Mouse (Mus musculus) spleen, postnatal 36 days (tissue): ENCODE measurements at regions not wholly inside any gene's neighbourhood (a gene's known extent, or its start where the extent isn't known, plus 50 kb on each side); places are given as distances from the start of the nearest gene placed in this dataset.

Experiments
- DNase-seq, 2 experiments: peaks; one replicate each; pipeline ENCODE4 v3.0.0; 2022; ENCODE audit warnings: low spot score in 2 of 2, mixed read lengths in 1 of 2

- no peak for DNase-seq
Measured at GRCm38 (mm10) chr13:44077022-44077421, 292.4 kb downstream of the Cd83 start.

- DNase-seq = no peak
Measured at GRCm38 (mm10) chr13:44085621-44086510, 301.3 kb downstream of the Cd83 start.

GRCm38 (mm10) chr13:44086801-44087200, 302.2 kb downstream of the Cd83 start:
- DNase-seq = no peak

- DNase-seq = no peak
Measured at GRCm38 (mm10) chr13:44097141-44097540, 312.6 kb downstream of the Cd83 start.

GRCm38 (mm10) chr13:44099511-44099910, 314.9 kb downstream of the Cd83 start:
- no peak for DNase-seq

GRCm38 (mm10) chr13:44100125-44101067, 315.8 kb downstream of the Cd83 start:
- DNase-seq = no peak

- DNase-seq = no peak
Measured at GRCm38 (mm10) chr13:44101161-44101560, 316.6 kb downstream of the Cd83 start.

GRCm38 (mm10) chr13:44101806-44102205, 317.2 kb downstream of the Cd83 start:
- DNase-seq = no peak

GRCm38 (mm10) chr13:44102257-44102656, 317.7 kb downstream of the Cd83 start:
- no peak for DNase-seq

- no peak for DNase-seq
Measured at GRCm38 (mm10) chr13:44103340-44103739, 318.8 kb downstream of the Cd83 start.

- DNase-seq = no peak
Measured at GRCm38 (mm10) chr13:44105161-44105560, 320.6 kb downstream of the Cd83 start.

- DNase-seq = no peak
Measured at GRCm38 (mm10) chr13:44108695-44109094, 324.1 kb downstream of the Cd83 start.

GRCm38 (mm10) chr13:44113043-44113442, 328.5 kb downstream of the Cd83 start:
- no peak for DNase-seq

GRCm38 (mm10) chr13:44114856-44115255, 330.3 kb downstream of the Cd83 start:
- DNase-seq = no peak

GRCm38 (mm10) chr13:44117841-44118240, 333.3 kb downstream of the Cd83 start:
- no peak for DNase-seq

- no peak for DNase-seq
Measured at GRCm38 (mm10) chr13:44118846-44119245, 334.3 kb downstream of the Cd83 start.

GRCm38 (mm10) chr13:44121241-44121671, 336.7 kb downstream of the Cd83 start:
- no peak for DNase-seq

GRCm38 (mm10) chr13:44121932-44122331, 337.4 kb downstream of the Cd83 start:
- peak; percentile 49 to 57 for DNase-seq

- DNase-seq = no peak
Measured at GRCm38 (mm10) chr13:44126198-44126597, 341.6 kb downstream of the Cd83 start.

- DNase-seq = no peak
Measured at GRCm38 (mm10) chr13:44128506-44129274, 344.1 kb downstream of the Cd83 start.

GRCm38 (mm10) chr13:44131916-44132315, 347.3 kb downstream of the Cd83 start:
- no peak for DNase-seq

- no peak for DNase-seq
Measured at GRCm38 (mm10) chr13:44132510-44132909, 347.9 kb downstream of the Cd83 start.
